Mouse (Mus musculus) limb, embryonic 15.5 days (tissue): ENCODE measurements around the gene Primpol. TPM values are rescaled to one million over a fixed set of nuclear protein-coding genes. Genes with fewer than 3 reads are reported as not detected.

Experiments
- ATAC-seq: fragments of 200-750 bp; cut with Nextera tagmentation; 2 replicates; pipeline ENCODE4 v1.8.0; 2017; ENCODE audit warnings: low read depth, moderate TSS enrichment; ENCODE audit not compliant: insufficient number of reproducible peaks, low FRiP score, low TSS enrichment
- H3K27ac ChIP-seq: fragments of 300-500 bp; sonication (generic); 2 replicates; pipeline ENCODE4 v1.5.1; 2015; ENCODE audit warnings: moderate library complexity, mild to moderate bottlenecking, inconsistent platforms
- H3K27me3 ChIP-seq: fragments of 300-500 bp; sonication (generic); 2 replicates; pipeline ENCODE4 v1.6.1; 2015; ENCODE audit warnings: inconsistent platforms
- H3K36me3 ChIP-seq: fragments of 300-500 bp; sonication (generic); 2 replicates; pipeline ENCODE4 v1.6.1; 2015; ENCODE audit warnings: inconsistent platforms
- H3K4me1 ChIP-seq: fragments of 300-500 bp; sonication (generic); 2 replicates; pipeline ENCODE4 v1.6.1; 2015; ENCODE audit warnings: inconsistent platforms
- H3K4me2 ChIP-seq: fragments of 300-500 bp; sonication (generic); 2 replicates; pipeline ENCODE4 v1.6.1; 2015; ENCODE audit warnings: mild to moderate bottlenecking, inconsistent platforms
- H3K4me3 ChIP-seq: fragments of 300-500 bp; sonication (generic); 2 replicates; pipeline ENCODE4 v1.5.1; 2015; ENCODE audit warnings: mild to moderate bottlenecking, inconsistent platforms
- H3K9ac ChIP-seq: fragments of 300-500 bp; sonication (generic); 2 replicates; pipeline ENCODE4 v1.6.1; 2015; ENCODE audit warnings: inconsistent platforms
- H3K9me3 ChIP-seq: fragments of 300-500 bp; sonication (generic); 2 replicates; pipeline ENCODE4 v1.6.1; 2016; ENCODE audit warnings: inconsistent platforms
- WGBS: fragments of 180-500 bp; shearing (Covaris S2); methylation state at CpG from one replicate; pipeline ENCODE4 v1.1.7; 2015; 5-methylcytosine and 5-hydroxymethylcytosine counted together
- polyA plus RNA-seq: library from polyadenylated mRNA; unstranded; fragments of >200 nt; fragmentation: Nextera tagmentation; extraction: Ambion mirVana; gene quantifications from 2 replicates; pipeline ENCODE4 v1.2.1, GENCODE M21; 2015

The Primpol gene
- polyA plus RNA-seq, 1 experiment from 2014 or later: 11.4 TPM

DNA sequence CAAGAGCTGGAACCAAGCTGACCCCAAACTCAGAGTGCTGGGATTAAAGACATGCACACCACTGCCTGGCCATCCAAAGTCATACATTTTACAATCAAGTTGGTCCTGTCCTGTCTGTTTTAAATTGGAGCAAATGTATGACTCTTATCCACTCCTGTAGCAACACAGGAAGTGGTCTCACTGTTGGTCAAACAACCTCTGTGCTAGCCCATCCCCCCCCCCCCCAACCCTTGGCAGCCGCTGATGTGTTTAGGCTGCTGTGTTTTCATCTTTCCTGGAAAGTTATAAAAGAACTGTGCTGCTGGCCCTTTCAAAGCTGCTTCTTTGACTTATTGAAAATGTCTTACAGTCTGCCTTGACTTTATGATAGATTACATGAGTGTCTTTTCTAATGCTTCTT, 8.2 kb upstream of the Primpol start:
- no peak for ATAC-seq
- no peak overlapping the region for H3K9ac ChIP-seq
- no peak overlapping the region for H3K4me2 ChIP-seq
- peaks cover 5% of the 10 kb centered on the region; the same call in 1 of the 2 replicates for H3K36me3 ChIP-seq
- no peak overlapping the region for H3K4me3 ChIP-seq
- no peak overlapping the region for H3K27ac ChIP-seq
- no peaks in the 10 kb centered on the region for H3K27me3 ChIP-seq
- H3K9me3 ChIP-seq: no peaks in the 10 kb centered on the region
- H3K4me1 ChIP-seq: no peaks in the 10 kb centered on the region; the same call in 1 of the 2 replicates
- WGBS: 37% methylated on average over 1 of the region's 1 CpGs

DNA sequence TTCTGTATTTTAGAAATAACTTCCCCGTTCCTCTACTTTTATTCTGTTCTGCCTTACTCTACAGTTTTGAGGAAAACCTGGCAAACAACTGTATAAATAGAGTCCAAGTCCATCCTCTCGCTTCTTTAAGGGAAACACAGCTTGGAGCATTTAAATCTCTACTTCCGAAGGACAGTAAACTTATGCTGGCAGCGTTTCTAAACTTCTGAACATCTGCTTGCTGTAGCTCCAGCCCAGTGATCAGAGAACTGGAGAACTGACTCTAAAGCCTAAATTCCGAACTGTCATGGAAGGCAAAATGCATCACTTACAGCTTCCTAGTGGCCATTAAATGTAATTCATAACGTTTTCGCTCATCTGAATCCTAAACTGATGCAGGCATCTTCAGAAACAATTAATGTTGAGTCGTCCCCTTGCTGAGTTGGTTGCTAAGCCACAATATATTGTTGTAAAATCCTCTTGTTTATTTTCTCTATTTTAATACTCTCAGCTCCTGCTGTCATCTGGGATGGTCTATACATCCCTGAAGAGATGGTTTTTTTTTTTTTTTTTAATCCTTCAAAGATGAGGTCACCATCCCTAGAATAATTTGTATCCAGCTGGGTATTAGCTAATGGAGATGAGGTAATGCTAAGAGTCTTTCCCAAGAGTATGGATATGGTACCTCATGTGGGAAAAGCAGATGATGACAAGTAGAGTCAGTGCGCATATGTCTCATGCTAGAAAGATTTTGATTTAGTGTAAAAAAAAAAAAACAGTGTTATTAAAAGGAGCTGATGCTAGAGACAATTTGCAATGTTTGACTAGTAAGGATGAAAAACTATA, 5.6 kb upstream of the Primpol start:
- 63% methylated on average over 9 of the region's 9 CpGs for WGBS
- ATAC-seq: no peak
- Histone ChIP-seq H3K9me3 (no peaks in the 10 kb centered on the region), H3K4me1 (peaks cover 11% of the 10 kb centered on the region), H3K9ac (no peak overlapping the region), H3K27ac (no peak overlapping the region), H3K4me3 (no peak overlapping the region), H3K36me3 (no peaks in the 10 kb centered on the region), H3K4me2 (no peak overlapping the region), H3K27me3 (no peaks in the 10 kb centered on the region)

DNA sequence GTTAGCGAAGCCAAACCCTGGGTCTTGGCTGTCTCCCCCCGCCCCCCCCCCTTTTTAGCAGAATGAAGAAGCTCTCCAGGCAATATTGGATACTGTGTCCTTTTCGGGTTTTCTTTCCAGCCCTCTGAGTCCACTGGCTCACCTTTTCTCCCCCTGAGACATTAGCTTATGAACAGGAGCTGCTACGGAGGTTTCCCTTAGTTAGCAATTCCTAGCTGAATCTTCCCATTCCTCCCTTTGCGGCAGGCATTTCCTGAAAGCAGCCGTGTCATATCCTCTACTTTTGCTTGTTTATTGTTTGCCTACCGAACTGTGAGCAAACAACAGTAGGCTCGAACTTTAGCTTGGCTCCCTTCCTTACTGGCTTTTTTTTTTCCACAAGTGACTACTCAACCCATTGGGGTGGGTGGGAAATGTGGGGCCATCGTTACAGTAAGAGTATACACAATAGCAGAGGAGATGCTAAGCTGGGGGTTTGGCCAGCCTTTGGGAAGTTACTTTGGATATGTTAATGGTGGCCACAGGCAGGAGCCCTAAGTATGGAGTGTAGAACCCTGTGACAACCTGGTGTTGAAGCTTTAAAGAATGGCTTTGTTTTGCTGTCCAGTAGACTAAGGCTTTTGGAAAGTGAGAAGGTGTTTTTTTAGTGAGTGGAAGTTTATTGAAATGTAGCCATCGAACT, 1.8 kb upstream of the Primpol start:
- WGBS: 4% methylated on average over 10 of the region's 10 CpGs
- no peak for ATAC-seq
- Histone ChIP-seq H3K27me3 (no peaks in the 10 kb centered on the region), H3K36me3 (no peaks in the 10 kb centered on the region), H3K4me2 (peak overlapping the region; percentile 67), H3K4me3 (peak overlapping the region; percentile 77), H3K9me3 (no peaks in the 10 kb centered on the region), H3K27ac (no peak overlapping the region), H3K9ac (peak overlapping the region; percentile 71), H3K4me1 (peaks cover 21% of the 10 kb centered on the region)

DNA sequence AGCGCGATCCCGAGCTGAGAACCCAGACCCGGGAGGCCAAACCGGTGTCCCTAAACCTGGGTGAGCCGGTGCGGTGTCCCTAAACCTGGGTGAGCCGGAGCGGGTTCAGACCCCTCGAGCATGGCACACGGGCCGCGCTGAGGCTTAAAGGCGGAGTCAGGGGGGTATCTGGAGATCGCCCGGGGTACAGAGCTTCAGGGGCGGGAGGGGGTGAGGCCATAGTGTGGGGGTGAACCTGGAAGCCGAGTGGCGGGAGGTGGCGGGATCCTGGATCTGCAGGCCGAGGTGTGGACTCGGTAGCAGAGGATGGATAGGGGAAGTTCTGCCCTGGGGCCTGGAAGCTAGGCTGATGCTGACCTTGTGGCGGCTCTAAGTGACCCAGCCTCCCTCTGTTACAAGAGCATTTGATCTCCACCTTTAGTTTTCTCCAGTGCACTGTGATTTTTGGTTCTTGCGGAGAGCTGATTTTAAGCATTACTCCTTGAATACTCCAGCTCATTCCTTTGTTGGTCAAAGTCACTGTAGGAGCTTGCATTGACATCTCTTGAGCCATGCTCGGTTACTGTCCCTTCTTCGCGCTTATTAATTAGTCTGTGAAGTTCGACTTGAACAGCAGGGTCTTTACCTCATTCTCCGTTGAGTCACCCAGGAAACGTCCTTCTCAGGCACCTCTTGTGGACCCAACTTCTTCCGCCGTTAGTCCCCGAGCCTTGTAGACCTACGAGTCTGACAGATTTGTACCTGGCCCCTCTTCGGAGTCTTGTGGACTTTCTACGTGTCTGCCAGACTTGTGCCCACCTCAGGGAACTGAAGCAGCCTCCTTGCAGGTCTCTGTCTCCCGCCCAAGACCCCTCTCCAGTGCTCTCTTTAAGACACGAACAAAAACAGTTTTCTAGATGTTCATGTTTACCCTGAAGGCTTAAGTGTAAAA, 943 bp upstream of the Primpol start:
- peak overlapping the region; percentile 71 for H3K9ac ChIP-seq
- H3K4me2 ChIP-seq: peak overlapping the region; percentile 67
- H3K36me3 ChIP-seq: no peaks in the 10 kb centered on the region
- H3K27ac ChIP-seq: peak overlapping the region; percentile 93
- H3K4me3 ChIP-seq: peak overlapping the region; percentile 77
- peaks cover 27% of the 10 kb centered on the region for H3K4me1 ChIP-seq
- no peaks in the 10 kb centered on the region for H3K9me3 ChIP-seq
- no peaks in the 10 kb centered on the region for H3K27me3 ChIP-seq
- whole genome bisulfite sequencing: under 1% methylated on average over 38 of the region's 38 CpGs
- ATAC-seq: no peak; the same call in 1 of the 2 replicates

DNA sequence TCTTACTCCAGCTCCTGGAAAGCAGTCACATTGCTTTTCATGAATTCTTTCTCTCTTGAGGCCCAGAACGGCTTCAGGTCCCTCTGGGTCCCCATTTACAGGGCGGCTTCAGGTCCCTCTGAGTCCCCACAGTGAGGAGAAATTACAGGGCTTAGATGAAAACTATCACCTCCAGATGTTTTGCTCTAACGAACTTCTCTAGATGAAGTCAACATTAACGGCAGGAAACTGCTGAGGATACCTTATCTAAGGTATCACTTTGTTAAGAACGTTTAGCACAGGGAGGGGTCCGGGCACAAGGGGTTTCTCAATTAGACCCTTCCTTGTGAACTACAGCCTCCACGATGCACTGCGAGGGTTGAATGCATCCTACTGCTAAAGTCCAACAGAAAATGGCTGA, 1.1 kb downstream of the Primpol start:
- Histone ChIP-seq H3K9ac (no peak overlapping the region), H3K27me3 (no peaks in the 10 kb centered on the region), H3K36me3 (no peaks in the 10 kb centered on the region; the same call in 1 of the 2 replicates), H3K9me3 (no peaks in the 10 kb centered on the region), H3K4me2 (no peak overlapping the region; the same call in 1 of the 2 replicates), H3K27ac (no peak overlapping the region), H3K4me1 (peaks cover 27% of the 10 kb centered on the region), H3K4me3 (no peak overlapping the region)
- ATAC-seq: no peak
- WGBS: 63% methylated on average over 8 of the region's 8 CpGs

DNA sequence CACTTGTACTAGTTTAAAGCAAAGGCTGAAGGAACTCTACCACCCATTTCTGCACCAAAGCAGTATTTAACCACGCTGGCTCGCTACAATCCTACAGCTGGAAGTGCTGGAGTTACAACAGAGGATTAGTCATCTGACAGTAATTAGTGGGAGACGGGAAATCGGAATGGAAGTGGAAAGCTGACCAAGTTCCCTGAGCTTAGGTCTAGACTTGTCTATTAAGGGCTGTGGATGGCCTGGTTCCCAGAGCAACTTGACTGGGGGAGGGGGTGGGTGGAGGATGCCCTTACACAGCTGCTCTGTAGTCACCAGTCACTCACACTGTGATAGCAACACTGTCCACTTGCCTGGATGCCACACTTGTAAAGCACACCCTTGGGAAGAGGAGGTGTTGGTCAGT, 3.6 kb downstream of the Primpol start:
- H3K27me3 ChIP-seq: no peaks in the 10 kb centered on the region
- 9% methylated on average over 4 of the region's 4 CpGs for WGBS
- peaks cover 17% of the 10 kb centered on the region for H3K4me1 ChIP-seq
- no peak for ATAC-seq
- peak overlapping the region; percentile 68 for H3K27ac ChIP-seq
- no peaks in the 10 kb centered on the region for H3K9me3 ChIP-seq
- H3K9ac ChIP-seq: no peak overlapping the region
- H3K4me3 ChIP-seq: no peak overlapping the region
- H3K36me3 ChIP-seq: peaks cover 2% of the 10 kb centered on the region; the same call in 1 of the 2 replicates
- no peak overlapping the region for H3K4me2 ChIP-seq

DNA sequence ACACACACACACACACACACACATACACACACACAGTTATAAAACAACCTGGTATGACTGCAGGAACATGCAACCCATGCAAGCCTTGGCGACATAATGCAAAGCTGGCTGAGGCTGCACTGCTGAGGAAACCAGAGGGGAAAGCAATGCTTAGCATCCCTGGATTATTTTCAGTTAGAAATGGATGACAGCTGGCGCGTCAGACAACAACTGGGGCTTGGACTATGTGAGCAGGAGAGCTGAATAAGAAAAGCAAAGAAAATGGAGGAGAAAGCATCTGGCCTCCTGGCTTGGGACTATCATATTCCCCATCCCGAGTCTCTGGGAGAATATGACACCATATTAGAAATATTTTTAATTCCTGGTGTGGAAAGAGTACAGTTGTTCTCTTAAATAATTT, 4.1 kb downstream of the Primpol start:
- Histone ChIP-seq H3K27me3 (no peaks in the 10 kb centered on the region), H3K4me1 (peaks cover 16% of the 10 kb centered on the region), H3K9ac (no peak overlapping the region), H3K27ac (peak overlapping the region; percentile 68), H3K4me2 (no peak overlapping the region), H3K9me3 (no peaks in the 10 kb centered on the region), H3K36me3 (peaks cover 3% of the 10 kb centered on the region; the same call in 1 of the 2 replicates), H3K4me3 (no peak overlapping the region)
- no peak; the same call in 1 of the 2 replicates for ATAC-seq
- 58% methylated on average over 4 of the region's 4 CpGs for WGBS

DNA sequence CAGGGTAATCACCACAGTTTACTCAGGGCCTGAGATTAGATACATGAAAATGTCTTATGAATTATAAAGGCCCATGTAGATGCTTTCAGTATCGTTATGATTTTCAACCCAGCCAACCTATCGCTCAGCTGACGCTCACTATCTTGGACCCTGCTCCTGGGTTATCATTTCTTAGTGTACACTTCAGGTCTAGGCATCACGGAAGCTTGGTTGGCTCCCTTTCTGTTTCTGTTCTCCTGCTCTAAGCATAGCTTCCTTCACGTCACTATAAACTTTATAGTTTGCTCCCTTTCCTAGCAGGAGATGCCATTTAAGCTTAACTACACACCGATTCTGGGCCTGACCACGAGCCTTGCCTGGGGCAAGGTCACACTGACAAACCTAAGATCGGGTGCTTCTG, 5.5 kb downstream of the Primpol start:
- no peak overlapping the region for H3K4me2 ChIP-seq
- no peak for ATAC-seq
- 68% methylated on average over 8 of the region's 8 CpGs for WGBS

DNA sequence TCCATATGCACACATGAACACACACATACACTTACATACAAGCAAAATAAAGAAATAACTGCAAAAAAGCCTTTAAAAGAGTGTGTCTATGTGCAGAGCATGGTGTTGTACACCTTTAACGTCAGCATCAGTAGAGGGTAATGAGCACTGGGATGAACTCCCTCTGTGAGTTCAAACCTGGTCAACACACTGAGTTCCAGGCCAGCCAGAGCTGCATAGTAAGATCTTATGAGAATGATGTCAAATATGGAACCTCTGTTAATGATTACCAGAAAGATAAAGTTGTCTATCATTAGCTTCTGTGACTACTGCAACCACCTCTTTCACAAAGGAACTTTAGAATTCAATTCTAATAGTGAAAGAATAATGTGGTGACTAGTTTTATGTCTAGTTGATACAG, 10.1 kb downstream of the Primpol start:
- Histone ChIP-seq H3K27ac (no peak overlapping the region), H3K9ac (no peak overlapping the region), H3K4me3 (no peak overlapping the region), H3K9me3 (no peaks in the 10 kb centered on the region), H3K36me3 (peaks cover 14% of the 10 kb centered on the region; the same call in 1 of the 2 replicates), H3K4me2 (no peak overlapping the region), H3K27me3 (no peaks in the 10 kb centered on the region), H3K4me1 (no peaks in the 10 kb centered on the region)
- ATAC-seq: no peak
- WGBS: 82% methylated on average over 1 of the region's 1 CpGs

More for the DNA sequence above, 5.5 kb downstream of the Primpol start:
- Histone ChIP-seq H3K9me3 (no peaks in the 10 kb centered on the region), H3K4me1 (peaks cover 15% of the 10 kb centered on the region), H3K27me3 (no peaks in the 10 kb centered on the region), H3K36me3 (peaks cover 3% of the 10 kb centered on the region; the same call in 1 of the 2 replicates), H3K9ac (no peak overlapping the region), H3K27ac (no peak overlapping the region), H3K4me3 (no peak overlapping the region)

DNA sequence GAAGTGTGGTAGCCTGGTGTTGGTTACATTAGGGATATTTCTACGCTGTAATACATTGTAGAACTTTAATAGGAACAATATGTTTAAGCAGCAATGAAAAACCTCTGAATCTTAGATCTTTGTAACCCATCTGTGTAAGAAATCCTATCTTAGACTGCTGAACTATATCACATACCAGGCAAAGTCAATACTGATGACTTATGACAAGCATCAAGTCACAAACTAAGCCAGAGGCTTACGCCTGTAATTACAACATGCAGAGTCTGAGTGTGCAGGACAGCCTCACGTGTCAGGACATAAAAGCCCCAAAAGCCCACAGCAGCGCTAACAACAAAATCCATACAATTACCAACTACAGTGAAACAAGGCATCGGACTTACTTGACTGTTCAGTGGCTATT, 13.4 kb downstream of the Primpol start:
- WGBS: 43% methylated on average over 5 of the region's 5 CpGs

DNA sequence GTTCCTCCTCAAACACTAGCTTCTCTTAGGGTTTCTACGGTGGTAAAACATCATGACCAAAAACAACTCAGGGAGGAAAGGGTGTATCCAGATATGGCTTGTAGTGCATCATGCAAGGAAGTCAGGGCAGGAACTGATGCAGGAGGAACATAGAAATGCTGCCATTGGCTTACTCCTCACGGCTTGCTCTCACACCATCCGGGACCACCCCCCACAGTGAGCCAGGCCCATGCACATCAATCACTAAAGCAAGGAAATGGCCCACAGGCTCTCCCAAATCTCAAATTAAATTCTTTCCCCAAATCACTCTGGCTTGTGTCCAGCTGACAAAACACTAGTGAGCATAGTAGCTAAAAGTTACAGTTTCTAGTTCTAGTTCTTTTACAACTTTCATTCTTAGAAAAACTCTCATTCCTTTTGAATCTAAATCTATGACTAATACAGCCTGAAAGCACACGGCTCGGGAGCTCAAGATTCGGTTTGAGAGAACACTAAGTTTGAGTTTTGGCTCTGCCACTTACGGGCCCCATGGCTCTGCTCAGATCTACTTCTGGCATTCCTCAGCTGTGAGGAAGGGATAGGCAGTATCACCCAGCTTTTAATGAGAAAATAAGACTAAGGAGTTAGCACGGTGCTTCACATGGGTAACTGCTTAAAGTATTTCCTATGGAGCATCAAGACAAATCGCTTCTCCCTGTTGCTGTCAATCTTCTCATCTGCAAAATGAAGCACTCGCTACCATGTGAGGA, 15.9 kb downstream of the Primpol start:
- no peak for ATAC-seq
- no peaks in the 10 kb centered on the region for H3K9me3 ChIP-seq

More for the DNA sequence above, 13.4 kb downstream of the Primpol start:
- no peaks in the 10 kb centered on the region for H3K9me3 ChIP-seq
- ATAC-seq: no peak
- H3K36me3 ChIP-seq: peaks cover 14% of the 10 kb centered on the region; the same call in 1 of the 2 replicates
- H3K4me2 ChIP-seq: no peak overlapping the region
- no peak overlapping the region for H3K9ac ChIP-seq
- H3K4me3 ChIP-seq: no peak overlapping the region
- no peak overlapping the region for H3K27ac ChIP-seq
- H3K4me1 ChIP-seq: peaks cover 3% of the 10 kb centered on the region; the same call in 1 of the 2 replicates
- no peaks in the 10 kb centered on the region for H3K27me3 ChIP-seq

More for the DNA sequence above, 15.9 kb downstream of the Primpol start:
- peak overlapping the region; percentile 47; the same call in 1 of the 2 replicates for H3K27ac ChIP-seq
- no peak overlapping the region for H3K4me3 ChIP-seq
- peaks cover 3% of the 10 kb centered on the region; the same call in 1 of the 2 replicates for H3K4me1 ChIP-seq
- H3K27me3 ChIP-seq: no peaks in the 10 kb centered on the region
- WGBS: 28% methylated on average over 10 of the region's 10 CpGs
- H3K9ac ChIP-seq: no peak overlapping the region
- peaks cover 10% of the 10 kb centered on the region for H3K36me3 ChIP-seq
- H3K4me2 ChIP-seq: no peak overlapping the region
